In the genomic region with DNA sequence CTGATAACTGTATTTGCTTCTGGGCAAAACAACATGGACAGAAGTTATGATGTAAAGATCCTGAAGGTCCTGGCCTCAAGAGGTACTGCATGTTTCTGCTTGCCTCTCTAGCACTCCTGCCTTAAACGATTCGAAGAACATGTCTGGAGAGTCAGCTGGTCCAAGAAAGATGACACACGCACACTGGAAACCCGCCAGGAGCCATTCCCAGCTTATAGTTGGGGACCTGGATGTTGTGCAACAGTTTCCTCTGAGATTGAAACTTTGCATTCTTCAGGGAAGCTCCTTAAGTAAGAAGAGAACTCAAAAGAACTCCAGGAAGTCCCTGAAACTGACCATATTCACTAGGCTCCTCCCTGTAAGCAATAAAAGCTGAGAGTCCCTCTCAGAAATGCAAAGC, we compare ENCODE assay signal across 17 mouse cellular contexts. TPM values are rescaled to one million over a fixed set of nuclear protein-coding genes. Genes with fewer than 3 reads are reported as not detected.
DNase-seq lines count a peak whose midpoint lies in the region.
"Had no signal": no experiment of that assay in that cellular context is flagged by ENCODE, and none has a peak within 500 bp of the region (broad histone marks: within the 10 kb centered on the region; RNA-seq: fewer than 3 reads in every experiment).

No protein-coding gene starts in this region.

- DNase-seq in adrenal gland, postnatal 14 days: peak; percentile 49
- DNase-seq in adrenal gland, adult 8-10 months: no peak
- DNase-seq in 3134 (ENCODE audit: extremely low read depth, insufficient read length, low spot score): peak; percentile 69
- peak; percentile 33 for DNase-seq in 416B (ENCODE audit: low read depth)
- peak; percentile 29 for DNase-seq in R1 (ENCODE audit: low read depth, low spot score)
- no peak for DNase-seq in T-cell, adult 2 months (ENCODE audit: low spot score)
- DNase-seq in layer of hippocampus, adult 9-11 months: no peak
- no peak for DNase-seq in cerebellum, postnatal 10 days
- DNase-seq: cerebellum, adult 11-12 months; cerebellum, adult 9-11 months; embryo, embryonic 11 days; gastrocnemius, adult 2 months; gastrocnemius, postnatal 25 days; kidney, adult 2 months had no signal

RNA-seq across cellular contexts. Expression of gene Elf2, which starts 2.8 kb away (rescaled TPM):
- 87.8 and 88.4 TPM in 2 replicates for total RNA-seq in adrenal gland, postnatal 14 days (2021)
- total RNA-seq in adrenal gland, adult 8-10 months (2022): 10 to 100 TPM; 57.5 to 93.6 (median 80.2) TPM

RNA-seq across cellular contexts. Expression of gene Mgarp, which starts 53.3 kb away (rescaled TPM):
- total RNA-seq in adrenal gland, postnatal 14 days (2021): 308 and 324 TPM in 2 replicates
- total RNA-seq in adrenal gland, adult 8-10 months (2022): 1,000 to 10,000 TPM in 3 of 4 experiments, 100 to 1,000 TPM in 1; 688 to 1,713 (median 1,219) TPM
- total RNA-seq: CH12.LX; common myeloid progenitor, adult 5-6 weeks; gastrocnemius, adult 2 months; gastrocnemius, postnatal 25 days; granulocyte monocyte progenitor cell, adult 5-6 weeks had no signal

Comparison
In these comparisons a context has a peak if more than half of its experiments do, and no peak if none do; other contexts are left out.
1. DNase-seq: peak in adrenal gland, postnatal 14 days (single experiment), 3134 (single experiment), 416B (single experiment) and R1 (single experiment); none in adrenal gland, adult 8-10 months (single experiment), T-cell, adult 2 months (single experiment), layer of hippocampus, adult 9-11 months (single experiment) and cerebellum, postnatal 10 days (0 of 2).